In genomic region chr3:151117583-151118041, GRCm38 (mm10) we compare ENCODE assay signal across 15 mouse cellular contexts.
DNase-seq lines count a peak whose midpoint lies in the region; ATAC-seq and TF ChIP-seq lines count a peak whose summit lies in the region.
"Had no signal": no experiment of that assay in that cellular context is flagged by ENCODE, and none has a peak within 500 bp of the region (broad histone marks: within the 10 kb centered on the region; RNA-seq: fewer than 3 reads in every experiment).

No protein-coding gene starts in this region.

- no peak overlapping the region for H3K9ac ChIP-seq in lung, embryonic 14.5 days
- H3K9ac ChIP-seq in hindbrain, embryonic 15.5 days: no peak overlapping the region

- no peak overlapping the region for H3K4me3 ChIP-seq in lung, embryonic 14.5 days (ENCODE audit: low read depth, low read length)
- H3K4me3 ChIP-seq in embryonic fibroblast, embryonic 13.5 days (ENCODE audit: insufficient read depth, low read length): no peak overlapping the region
- no peak overlapping the region for H3K4me3 ChIP-seq in hindbrain, embryonic 15.5 days
- H3K4me3 ChIP-seq: erythroblast, embryonic 14.5 days had no signal

- H3K27me3 ChIP-seq in lung, embryonic 14.5 days (ENCODE audit: insufficient read depth, low read length): no peaks in the 10 kb centered on the region
- no peaks in the 10 kb centered on the region for H3K27me3 ChIP-seq in hindbrain, embryonic 15.5 days

- no peak overlapping the region for H3K27ac ChIP-seq in lung, embryonic 14.5 days (ENCODE audit: low read depth)
- peak overlapping the region; percentile 87 for H3K27ac ChIP-seq in embryonic fibroblast, embryonic 13.5 days (ENCODE audit: insufficient read depth, low read length)
- H3K27ac ChIP-seq in hindbrain, embryonic 15.5 days (replicated peaks): no peak overlapping the region
- H3K27ac ChIP-seq: kidney, postnatal 0 days had no signal

- DNase-seq in lung, embryonic 14.5 days: peak; percentile 26
- no peak for DNase-seq in lung, postnatal 4 days
- DNase-seq in retina, embryonic 14.5 days (ENCODE audit: low spot score): peak; percentile 55
- DNase-seq in gastrocnemius, postnatal 14 days: no peak
- no peak for DNase-seq in adrenal gland, postnatal 36 days
- no peak for DNase-seq in kidney, postnatal 25 days
- DNase-seq: cerebellum, postnatal 25 days; heart, postnatal 4 days; layer of hippocampus, postnatal 36 days; thymus, adult 2 months had no signal

- no peak for TF ChIP-seq CTCF in lung, embryonic 14.5 days (IDR thresholded peaks at IDR 0.05; ENCODE audit: low read depth)
- no peak for TF ChIP-seq CTCF in embryonic fibroblast, embryonic 13.5 days (IDR thresholded peaks at IDR 0.05; ENCODE audit: borderline replicate concordance, insufficient read depth, low read length)

- no peaks in the 10 kb centered on the region for H3K4me1 ChIP-seq in lung, embryonic 14.5 days (ENCODE audit: insufficient read depth)
- H3K4me1 ChIP-seq in embryonic fibroblast, embryonic 13.5 days (ENCODE audit: control insufficient read depth, insufficient read depth, low read length): peaks cover 8% of the 10 kb centered on the region; the same call in 1 of the 2 replicates
- no peaks in the 10 kb centered on the region for H3K4me1 ChIP-seq in hindbrain, embryonic 15.5 days (replicated peaks)

- no peak overlapping the region for H3K4me2 ChIP-seq in lung, embryonic 14.5 days
- no peak overlapping the region for H3K4me2 ChIP-seq in hindbrain, embryonic 15.5 days

- peak; percentile 60; the same call in 1 of the 2 replicates for ATAC-seq in lung, embryonic 14.5 days (ENCODE audit: insufficient read depth)
- ATAC-seq in hindbrain, embryonic 15.5 days (ENCODE audit: low FRiP score, low read depth): peak; percentile 81
- ATAC-seq: activated CD4-positive, CD25-positive, alpha-beta regulatory T cell, adult 4 months had no signal

- no peak for TF ChIP-seq POLR2A in embryonic fibroblast, embryonic 13.5 days (IDR thresholded peaks at IDR 0.05; ENCODE audit: low read depth, low read length)

- intact Hi-C loops in gastrocnemius, postnatal 14 days (cut with DNase I; ENCODE audit: low total_unique reads): no loop called here

- H3K36me3 ChIP-seq in lung, embryonic 14.5 days (ENCODE audit: insufficient read depth): no peaks in the 10 kb centered on the region
- no peaks in the 10 kb centered on the region for H3K36me3 ChIP-seq in hindbrain, embryonic 15.5 days

- 60% methylated on average over 3 of the region's 3 CpGs for WGBS in lung, embryonic 14.5 days
- 32% methylated on average over 3 of the region's 3 CpGs for WGBS in hindbrain, embryonic 15.5 days

- no peaks in the 10 kb centered on the region for H3K9me3 ChIP-seq in lung, embryonic 14.5 days (ENCODE audit: low read depth, low read length)
- H3K9me3 ChIP-seq in hindbrain, embryonic 15.5 days: no peaks in the 10 kb centered on the region

Comparison
In these comparisons a context has a peak if more than half of its experiments do, and no peak if none do; other contexts are left out.
1. DNase-seq: peak in lung, embryonic 14.5 days (single experiment) and retina, embryonic 14.5 days (single experiment); none in lung, postnatal 4 days (0 of 2), gastrocnemius, postnatal 14 days (single experiment), adrenal gland, postnatal 36 days (0 of 2) and kidney, postnatal 25 days (0 of 2).